Mouse (Mus musculus) adrenal gland, adult 10 weeks (tissue): ENCODE results near the gene Vps11. TPM values are rescaled to one million over a fixed set of nuclear protein-coding genes. Genes with fewer than 3 reads are reported as not detected.

Source experiments
- polyA plus RNA-seq: library from polyadenylated mRNA; stranded (reverse); fragments of 350-450 nt; fragmentation: Illumina TruSeq; extraction: RNeasy Lipid Tissue Mini Kit (QIAGEN cat#74804); gene quantifications from one replicate; pipeline ENCODE4 v1.2.3, GENCODE M21; 2014; ENCODE audit warnings: low read depth, low replicate concordance

Gene Vps11
- polyA plus RNA-seq, result 25.8 TPM

DNA sequence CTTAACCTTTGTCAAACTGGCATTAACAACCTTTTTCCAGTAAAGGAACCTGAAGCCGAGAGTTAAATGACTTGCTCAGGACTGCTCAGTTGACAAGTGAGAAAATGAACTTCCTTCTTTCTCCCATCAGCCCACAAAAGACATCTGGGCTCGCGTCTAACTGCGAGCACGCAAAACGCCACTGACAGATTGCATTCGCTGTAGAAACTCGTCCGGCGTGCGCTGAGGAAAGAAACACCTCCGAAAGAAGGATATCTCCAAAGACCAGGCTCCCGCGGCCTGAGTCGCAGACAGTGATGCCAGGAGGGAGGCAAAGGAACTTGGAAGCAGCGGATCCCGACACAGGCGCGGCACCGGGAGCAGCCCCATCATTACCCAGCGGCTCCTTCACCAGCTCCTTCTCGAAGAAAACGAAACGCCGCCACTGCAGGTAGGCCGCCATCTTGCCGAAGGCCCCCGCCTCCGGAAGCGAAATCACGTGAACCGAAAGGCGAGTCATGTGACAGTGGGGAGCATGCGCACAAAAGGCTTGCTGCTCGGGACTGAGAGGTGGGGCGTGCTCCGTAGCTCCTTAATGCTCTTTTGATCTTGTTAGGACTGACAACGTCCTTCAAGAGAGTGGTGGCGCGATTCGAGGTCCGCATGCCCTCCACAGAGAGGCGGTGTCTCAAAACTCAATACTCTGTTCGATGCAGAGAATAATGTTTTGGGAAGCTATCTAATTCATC lies at the start of gene Vps11:
Gene Vps11 (minus strand): TSS at position 481 of the 728 bp plus-strand sequence.

DNA sequence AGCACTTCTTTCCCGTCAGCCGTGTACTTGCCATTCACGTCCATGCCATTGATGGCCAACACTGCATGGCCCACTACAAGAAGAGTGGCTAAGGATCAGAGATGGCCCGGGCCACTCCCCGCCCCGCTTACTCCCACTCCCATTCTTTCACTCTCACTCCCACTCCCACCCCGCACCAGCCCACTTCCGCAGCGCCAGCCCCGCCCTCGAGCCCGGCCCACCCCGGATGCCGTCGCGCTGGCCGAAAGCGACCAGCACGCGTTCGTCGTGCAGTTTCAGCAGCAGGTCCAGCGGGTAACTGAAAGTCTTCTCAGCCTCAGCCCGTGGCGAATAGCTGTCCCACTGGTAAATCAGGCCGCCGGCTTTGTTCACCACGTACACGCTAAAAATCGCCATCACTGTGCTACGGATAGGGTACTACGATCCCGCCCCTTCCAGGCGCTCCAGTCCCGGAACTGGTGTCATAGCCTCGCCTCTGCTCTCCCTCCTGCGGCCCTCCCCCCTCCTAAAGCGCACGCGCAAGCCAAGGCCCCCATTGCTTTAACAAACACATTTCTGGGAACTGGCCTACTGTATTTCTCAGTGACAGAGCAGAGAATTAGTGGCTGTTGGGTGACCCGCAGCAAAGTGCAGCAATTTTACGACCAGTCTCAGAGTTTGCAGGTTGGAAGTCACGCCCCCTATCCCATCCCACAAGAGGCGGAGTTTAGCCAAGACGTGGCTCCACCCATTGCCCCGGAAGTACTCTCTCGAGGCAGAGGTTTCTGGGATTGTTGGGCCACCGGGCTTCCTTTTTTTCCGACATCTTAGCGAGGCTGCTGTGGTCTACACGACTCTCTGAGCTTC lies 45.7 kb upstream of the Vps11 start, which contains the start of the genes Rps25 and Trappc4:
Gene Rps25 (plus strand): TSS at position 234 of the 846 bp plus-strand sequence.
Gene Trappc4 (minus strand): TSS at position 695 of the 846 bp plus-strand sequence.

DNA sequence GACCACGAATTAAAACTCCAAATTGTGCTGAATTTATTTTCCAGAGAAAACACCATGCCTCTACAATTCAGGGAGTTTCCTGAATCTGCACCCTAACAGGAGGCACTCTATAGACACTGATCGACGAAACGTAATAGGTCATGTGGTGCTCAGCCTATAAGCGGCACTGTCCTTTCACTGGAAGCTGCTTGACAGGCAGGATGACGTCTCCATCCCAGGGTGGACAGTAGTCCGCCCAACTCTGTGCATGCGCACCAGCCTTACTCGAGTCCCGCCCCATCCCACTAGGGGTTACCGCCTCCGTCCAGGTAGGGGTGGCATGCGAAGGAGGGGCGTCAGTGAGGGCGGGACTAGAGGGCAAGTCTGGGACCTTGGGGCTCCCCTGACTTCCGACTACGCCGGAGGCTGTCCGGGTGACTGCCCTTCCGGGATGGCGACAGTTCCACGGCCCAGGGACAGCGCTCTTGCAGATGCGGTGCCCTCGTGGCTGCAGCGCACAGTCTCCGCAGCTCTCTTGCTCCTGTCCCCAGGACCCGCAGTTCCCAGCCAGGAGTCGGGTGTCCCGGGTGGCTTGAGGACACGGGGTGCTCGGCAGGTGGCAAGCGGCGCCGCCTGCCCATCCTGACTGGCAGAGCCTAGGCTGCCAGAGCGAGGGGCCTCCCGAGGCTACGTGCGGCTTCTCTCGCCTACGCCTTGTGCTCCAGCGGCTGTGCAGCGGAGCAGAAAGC lies 35.4 kb upstream of the Vps11 start, which contains the start of gene Slc37a4:
Gene Slc37a4 (plus strand): TSS at position 169 of the 728 bp plus-strand sequence.

DNA sequence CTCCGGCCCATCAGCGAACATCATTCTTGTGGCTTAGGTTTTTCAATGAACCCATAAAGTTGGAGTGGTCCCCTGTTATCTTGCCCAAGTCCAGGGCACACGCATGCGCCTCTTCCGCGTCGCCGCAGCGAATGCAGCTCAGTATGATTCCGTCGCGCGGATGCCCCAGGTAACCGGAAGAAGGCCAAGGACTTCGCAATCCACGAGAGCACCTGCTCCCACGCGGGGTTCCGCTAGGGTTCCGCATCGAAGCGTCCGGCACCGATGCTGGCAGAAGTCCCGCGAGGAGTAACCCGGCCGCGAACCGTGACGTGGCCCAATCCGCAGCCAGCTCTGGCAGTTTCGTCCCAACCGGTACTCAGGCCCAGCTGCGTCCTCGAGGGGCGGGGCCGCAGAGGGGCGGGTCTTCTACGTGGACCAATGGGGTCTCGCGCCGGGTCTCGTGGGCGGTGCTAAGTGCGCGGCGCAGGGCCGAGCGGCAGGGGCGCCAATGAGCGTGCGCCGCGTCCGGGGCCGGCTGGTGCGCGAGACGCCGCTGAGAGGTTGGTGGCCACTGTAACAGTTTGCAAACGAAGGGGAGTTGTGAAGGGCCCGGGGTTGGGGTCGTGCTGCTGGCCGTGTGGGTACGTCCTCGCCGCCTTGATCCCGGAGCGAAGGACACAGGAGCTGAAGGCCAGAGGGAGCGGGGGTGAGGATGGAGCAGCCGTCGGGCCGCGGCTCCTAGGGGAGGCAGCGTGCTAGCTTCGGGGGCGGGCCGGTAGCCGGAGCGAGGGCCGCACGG lies 17.8 kb upstream of the Vps11 start, which contains the start of gene Hyou1:
Gene Hyou1 (plus strand): TSS at position 437 of the 781 bp plus-strand sequence.

DNA sequence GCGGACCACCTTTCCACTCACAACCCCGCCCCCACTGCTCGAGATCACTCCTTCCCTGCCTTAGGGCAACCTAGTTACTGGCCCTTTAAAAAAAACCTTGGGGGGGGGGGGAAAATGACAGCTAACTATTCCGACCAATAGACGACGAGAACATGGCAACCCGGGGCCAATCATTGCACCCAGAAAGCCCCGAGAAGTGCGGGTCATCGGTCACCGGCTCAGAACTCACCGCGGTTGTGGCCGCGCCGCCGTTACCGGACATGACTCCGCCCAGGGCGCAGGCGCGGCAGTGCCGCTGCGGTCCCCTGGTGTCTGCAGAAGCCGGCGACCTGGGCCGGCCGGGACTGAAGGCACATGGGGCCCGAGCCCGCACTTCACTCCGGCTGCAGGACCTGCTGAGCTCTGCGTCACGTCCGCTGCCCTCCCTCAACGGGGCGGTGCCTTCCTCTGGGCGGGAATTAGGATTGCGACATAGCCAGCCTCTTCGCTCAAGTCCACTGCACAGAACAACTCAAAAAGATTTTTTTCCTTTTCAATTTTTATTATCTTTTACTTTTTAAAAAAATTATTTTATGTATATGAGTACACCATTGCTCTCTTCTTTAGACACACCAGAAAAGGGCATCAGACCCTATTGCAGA lies 17.6 kb downstream of the Vps11 start, which contains the start of gene Hmbs:
Gene Hmbs (minus strand): TSS at position 448 of the 641 bp plus-strand sequence.

DNA sequence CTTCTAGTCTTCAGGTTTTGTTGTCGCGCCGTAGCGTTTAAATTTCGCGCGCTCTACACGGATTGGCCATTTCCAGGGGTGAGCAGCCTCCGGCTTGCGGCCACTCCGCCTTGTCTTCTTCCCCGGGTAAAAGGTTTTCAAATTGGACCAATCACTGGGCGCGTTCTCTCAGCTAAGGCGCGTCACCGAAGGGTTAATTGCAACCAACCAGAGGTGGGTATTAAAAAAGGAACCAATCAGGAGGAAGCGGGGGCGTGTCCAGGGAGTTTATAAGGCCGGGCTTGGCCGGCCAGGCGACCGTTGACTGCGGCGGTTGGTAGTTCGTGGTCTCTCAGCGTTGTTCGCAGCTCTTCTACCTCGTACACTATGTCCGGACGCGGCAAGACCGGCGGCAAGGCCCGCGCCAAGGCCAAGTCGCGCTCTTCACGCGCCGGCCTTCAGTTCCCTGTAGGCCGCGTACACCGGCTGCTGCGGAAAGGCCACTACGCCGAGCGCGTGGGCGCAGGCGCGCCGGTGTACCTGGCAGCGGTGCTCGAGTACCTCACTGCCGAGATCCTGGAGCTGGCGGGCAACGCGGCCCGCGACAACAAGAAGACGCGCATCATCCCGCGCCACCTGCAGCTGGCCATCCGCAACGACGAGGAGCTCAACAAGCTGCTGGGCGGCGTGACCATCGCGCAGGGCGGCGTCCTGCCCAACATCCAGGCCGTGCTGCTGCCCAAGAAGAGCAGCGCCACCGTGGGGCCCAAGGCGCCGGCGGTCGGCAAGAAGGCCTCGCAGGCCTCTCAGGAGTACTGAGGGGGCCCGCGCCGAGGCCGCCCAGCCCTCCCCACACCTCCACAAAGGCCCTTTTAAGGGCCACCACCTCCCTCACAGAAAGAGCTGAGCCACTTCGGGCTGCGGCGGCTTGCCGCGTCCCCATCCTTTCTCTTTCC lies 26.8 kb downstream of the Vps11 start, which contains the start of gene H2afx:
Gene H2afx (plus strand): TSS at position 299 of the 935 bp plus-strand sequence.

DNA sequence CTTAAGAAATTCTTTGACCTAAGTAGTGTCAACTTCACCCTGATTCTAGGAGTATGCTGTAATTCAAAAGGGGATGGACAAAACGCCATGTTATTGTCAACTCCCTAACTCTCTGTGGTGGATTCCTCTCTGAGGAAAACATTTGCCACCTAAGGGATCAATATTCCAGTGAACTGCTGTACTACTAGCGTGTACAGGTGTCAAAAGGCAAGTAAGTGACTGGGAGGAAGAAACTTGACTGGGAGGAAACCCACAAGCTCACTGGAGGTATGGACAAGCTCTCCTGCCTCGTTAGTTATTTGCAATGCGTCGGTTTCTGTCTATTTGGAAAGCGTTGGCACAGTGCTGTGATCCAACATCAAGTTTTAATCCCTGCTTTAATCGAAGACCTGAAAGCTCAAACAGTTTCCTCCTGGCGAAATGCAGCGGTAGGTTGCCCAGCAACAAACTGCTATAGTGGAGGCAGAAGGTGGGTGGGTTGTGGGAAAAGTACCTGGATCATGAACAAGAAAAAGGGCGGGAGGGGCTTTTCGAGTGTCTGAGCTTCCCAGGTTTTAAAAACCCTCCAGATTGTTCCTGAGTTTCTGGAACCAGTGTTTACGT lies 35.6 kb downstream of the Vps11 start, which contains the start of gene Dpagt1:
Gene Dpagt1 (plus strand): TSS at position 252 of the 603 bp plus-strand sequence.

DNA sequence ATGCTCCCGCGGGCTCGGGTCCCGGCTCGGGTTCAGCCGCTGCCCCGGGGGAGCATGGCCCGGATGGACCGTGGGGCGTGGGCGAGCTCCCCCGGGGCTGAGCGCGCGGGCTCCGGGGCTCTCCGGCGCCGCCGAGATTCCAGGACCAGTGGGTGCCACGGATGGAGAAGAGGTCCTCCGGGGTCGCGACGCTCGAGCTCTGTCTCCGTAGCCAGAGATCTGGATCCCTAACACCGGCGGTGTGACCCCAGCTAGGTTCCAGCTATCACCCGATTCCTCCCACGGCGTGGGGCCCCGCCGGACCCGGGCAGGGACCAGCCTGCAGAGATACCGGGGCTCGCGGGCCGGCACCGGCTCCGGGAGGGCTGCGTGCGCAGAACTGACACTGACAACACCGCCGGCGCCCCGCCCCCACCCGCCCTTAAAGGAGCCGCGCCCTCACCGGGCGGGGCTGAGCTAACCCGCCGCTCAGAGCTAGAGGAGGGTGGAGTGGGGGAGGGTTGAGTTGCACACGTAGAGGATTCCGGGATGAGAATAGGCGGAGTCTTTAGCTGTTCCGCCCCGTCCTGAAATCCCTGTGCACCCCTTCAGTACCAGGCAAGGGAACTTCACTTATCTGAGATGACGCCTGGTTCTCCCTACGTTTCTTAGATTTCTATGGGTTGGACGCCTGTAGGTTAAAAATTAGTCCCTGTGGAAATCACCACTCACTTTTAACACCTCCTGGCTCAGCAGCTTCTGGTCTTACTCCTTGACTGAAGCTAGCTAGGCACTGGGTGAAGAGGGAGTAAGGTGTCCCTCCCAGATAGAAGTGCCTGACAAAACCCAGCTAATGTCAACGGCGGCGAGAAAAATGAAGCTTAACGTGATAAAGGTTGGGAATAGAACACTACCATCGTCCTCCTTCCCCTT lies 41.3 kb downstream of the Vps11 start, which contains the start of gene C2cd2l:
Gene C2cd2l (minus strand): TSS at position 399 of the 912 bp plus-strand sequence.

DNA sequence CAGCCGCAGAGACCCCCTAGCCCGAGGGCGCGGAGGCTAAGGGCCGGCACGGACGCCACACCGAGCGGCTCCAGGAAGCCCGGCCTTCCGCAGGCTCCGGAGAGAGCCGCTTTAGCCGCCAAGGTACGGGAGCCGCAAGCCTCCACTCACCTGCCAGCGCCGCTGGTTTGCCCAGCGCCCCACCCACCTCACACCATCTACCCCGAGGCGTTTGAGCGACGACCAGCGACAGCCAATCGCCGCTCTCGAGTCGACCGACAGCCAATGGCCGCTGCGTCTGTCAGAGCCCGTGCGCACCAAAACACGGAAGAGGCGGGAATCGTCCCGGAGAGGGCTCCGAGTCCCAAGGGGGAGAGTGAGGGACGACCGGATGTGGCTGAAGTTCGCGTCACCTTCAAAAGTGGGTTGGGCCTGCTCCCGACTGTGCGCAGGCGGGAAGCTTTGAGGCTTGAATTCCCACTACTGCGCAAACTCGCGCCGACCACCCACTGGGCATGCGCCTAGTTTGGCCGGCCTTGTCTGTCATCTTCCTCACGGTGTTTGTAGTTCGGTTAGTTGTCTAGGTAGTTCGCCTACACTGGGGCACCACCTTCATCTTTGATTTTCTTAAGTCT lies 55.9 kb downstream of the Vps11 start, which contains the start of gene Hinfp:
Gene Hinfp (minus strand): TSS at position 206 of the 614 bp plus-strand sequence.

Other genes with a start within 250 kb of the Vps11 start
- 0.87 TPM for gene Gm49380, start 248.2 kb downstream of the Vps11 start, polyA plus RNA-seq
- gene Rnf26, start 248.2 kb downstream of the Vps11 start, polyA plus RNA-seq, result 2.0 TPM
- gene Mcam, start 227.2 kb downstream of the Vps11 start, polyA plus RNA-seq, result 10.1 TPM
- 31.5 TPM for gene Cbl, start 127.6 kb downstream of the Vps11 start, polyA plus RNA-seq
- gene Ccdc153, start 121.0 kb downstream of the Vps11 start, polyA plus RNA-seq, result not detected
- not detected for gene Pdzd3, start 110.2 kb downstream of the Vps11 start, polyA plus RNA-seq
- gene Nlrx1, start 93.1 kb downstream of the Vps11 start, polyA plus RNA-seq, result 0.35 TPM
- 1.7 TPM for gene Abcg4, start 73.1 kb downstream of the Vps11 start, polyA plus RNA-seq
- gene Hinfp, start 56.0 kb downstream of the Vps11 start, polyA plus RNA-seq, result 17.7 TPM
- gene C2cd2l, start 41.4 kb downstream of the Vps11 start, polyA plus RNA-seq, result 2.2 TPM
- gene Dpagt1, start 35.7 kb downstream of the Vps11 start, polyA plus RNA-seq, result 12.7 TPM
- 2.9 TPM for gene H2afx, start 27.0 kb downstream of the Vps11 start, polyA plus RNA-seq
- 50.5 TPM for gene Hmbs, start 17.4 kb downstream of the Vps11 start, polyA plus RNA-seq
- gene Hyou1, start 17.8 kb upstream of the Vps11 start, polyA plus RNA-seq, result 25.3 TPM
- gene Slc37a4, start 35.2 kb upstream of the Vps11 start, polyA plus RNA-seq, result 4.2 TPM
- 681 TPM for gene Rps25, start 45.5 kb upstream of the Vps11 start, polyA plus RNA-seq
- gene Trappc4, start 45.9 kb upstream of the Vps11 start, polyA plus RNA-seq, result 64.7 TPM
- 7.0 TPM for gene Ccdc84, start 56.9 kb upstream of the Vps11 start, polyA plus RNA-seq
- not detected for gene Foxr1, start 79.5 kb upstream of the Vps11 start, polyA plus RNA-seq
- not detected for gene Upk2, start 93.3 kb upstream of the Vps11 start, polyA plus RNA-seq
- 1.7 TPM for gene Bcl9l, start 121.2 kb upstream of the Vps11 start, polyA plus RNA-seq
- not detected for gene Cxcr5, start 200.2 kb upstream of the Vps11 start, polyA plus RNA-seq
- 279 TPM for gene Ddx6, start 243.2 kb upstream of the Vps11 start, polyA plus RNA-seq